Mouse (Mus musculus) MEL-GATA-1-ER (cell line): Measurements from ENCODE around the gene Yipf3.

Experiments used
- DNase-seq: peaks from one replicate; pipeline ENCODE4 v3.0.0-alpha.2; 2012; ENCODE audit warnings: low read depth; ENCODE audit errors: extremely low read depth

Gene Yipf3

GRCm38 (mm10) chr17:46254106-46254505 lies 6.2 kb downstream of the Yipf3 start:
- no peak for DNase-seq

- no peak for DNase-seq
These were observed 7.3 kb downstream of the Yipf3 start for GRCm38 (mm10) chr17:46255147-46255546.

GRCm38 (mm10) chr17:46258279-46259053 lies 10.6 kb downstream of the Yipf3 start:
- no peak for DNase-seq

- no peak for DNase-seq
These were observed 11.8 kb downstream of the Yipf3 start for GRCm38 (mm10) chr17:46259675-46260074.

- DNase-seq, result no peak
These were observed 14.4 kb downstream of the Yipf3 start for GRCm38 (mm10) chr17:46262201-46262694.

- no peak for DNase-seq
These were observed 17.6 kb downstream of the Yipf3 start for GRCm38 (mm10) chr17:46265502-46265901.

GRCm38 (mm10) chr17:46265918-46266618 lies 18.2 kb downstream of the Yipf3 start:
- no peak for DNase-seq

GRCm38 (mm10) chr17:46266986-46267385 lies 19.1 kb downstream of the Yipf3 start:
- no peak for DNase-seq

- no peak for DNase-seq
These were observed 19.6 kb downstream of the Yipf3 start for GRCm38 (mm10) chr17:46267511-46267910.

- no peak for DNase-seq
These were observed 20.3 kb downstream of the Yipf3 start for GRCm38 (mm10) chr17:46268026-46268720.

- no peak for DNase-seq
These were observed 22.1 kb downstream of the Yipf3 start for GRCm38 (mm10) chr17:46269771-46270534.

GRCm38 (mm10) chr17:46272058-46272457 lies 24.2 kb downstream of the Yipf3 start:
- no peak for DNase-seq

- no peak for DNase-seq
These were observed 24.8 kb downstream of the Yipf3 start for GRCm38 (mm10) chr17:46272675-46273074.

- no peak for DNase-seq
These were observed 25.9 kb downstream of the Yipf3 start for GRCm38 (mm10) chr17:46273803-46274236.

- no peak for DNase-seq
These were observed 26.6 kb downstream of the Yipf3 start for GRCm38 (mm10) chr17:46274465-46274864.

- no peak for DNase-seq
These were observed 27.2 kb downstream of the Yipf3 start for GRCm38 (mm10) chr17:46275034-46275433.

- no peak for DNase-seq
These were observed 27.6 kb downstream of the Yipf3 start for GRCm38 (mm10) chr17:46275506-46275905.

GRCm38 (mm10) chr17:46277586-46277985 lies 29.7 kb downstream of the Yipf3 start:
- no peak for DNase-seq

GRCm38 (mm10) chr17:46278011-46278765 lies 30.3 kb downstream of the Yipf3 start:
- DNase-seq, result no peak

- DNase-seq, result peak; percentile 49
These were observed 34.7 kb downstream of the Yipf3 start, which contains the start of gene Tjap1 for GRCm38 (mm10) chr17:46282483-46283123. Tjap1 (minus strand) TSS chr17:46283026.
